Mouse (Mus musculus) kidney, adult 2 months (tissue): ENCODE data around the gene Cpz. TPM values are rescaled to one million over a fixed set of nuclear protein-coding genes. Genes with fewer than 3 reads are reported as not detected.

Experiments used
- DNase-seq: peaks from one replicate; pipeline ENCODE4 v3.0.0; 2021
- H3K27ac ChIP-seq: fragments of 200-500 bp; 2 replicates; pipeline ENCODE4 v1.5.1; 2012; ENCODE audit warnings: low read depth, low read length, control low read depth, inconsistent platforms; ENCODE audit not compliant: insufficient read depth
- H3K27me3 ChIP-seq: fragments of 200-500 bp; replicated peaks from 2 replicates; pipeline ENCODE4 v1.6.1; 2012; ENCODE audit warnings: mild to moderate bottlenecking, moderate library complexity, low read length, inconsistent platforms; ENCODE audit not compliant: control insufficient read depth, insufficient read depth
- H3K36me3 ChIP-seq: fragments of 200-500 bp; 2 replicates; pipeline ENCODE4 v1.6.1; 2012; ENCODE audit warnings: mild to moderate bottlenecking, moderate library complexity, low read length, inconsistent platforms; ENCODE audit not compliant: control insufficient read depth, insufficient read depth
- H3K4me1 ChIP-seq: fragments of 200-500 bp; 2 replicates; pipeline ENCODE4 v1.6.1; 2011; ENCODE audit warnings: low read length; ENCODE audit not compliant: control insufficient read depth, insufficient read depth
- H3K4me3 ChIP-seq: fragments of 200-500 bp; 2 replicates; pipeline ENCODE4 v1.5.1; 2011; ENCODE audit warnings: mild to moderate bottlenecking, low read depth, low read length, control low read depth; ENCODE audit not compliant: insufficient read depth
- CTCF ChIP-seq: fragments of 200-500 bp; conservative IDR thresholded peaks from 2 replicates; pipeline ENCODE4 v1.5.1; 2011; ENCODE audit warnings: low read depth, mild to moderate bottlenecking, control low read depth, low read length, moderate library complexity, mixed read lengths; ENCODE audit not compliant: insufficient read depth, insufficient read length
- POLR2A ChIP-seq: fragments of 200-500 bp; IDR thresholded peaks from one replicate; pipeline ENCODE4 v1.6.1; 2011; ENCODE audit warnings: low read depth, low read length, control low read depth
- WGBS: fragments of 180-500 bp; shearing (Covaris S2); methylation state at CpG from one replicate; pipeline ENCODE4 v1.1.7; 2018; 5-methylcytosine and 5-hydroxymethylcytosine counted together
- polyA plus RNA-seq: library from polyadenylated mRNA; depleted of rRNA; stranded (reverse); fragments of >200 nt; gene quantifications from 2 replicates; pipeline ENCODE4 v1.2.3, GENCODE M21; 2012; rRNA removed

Gene Cpz
- polyA plus RNA-seq = 1.4 and 3.0 TPM in 2 replicates

DNA sequence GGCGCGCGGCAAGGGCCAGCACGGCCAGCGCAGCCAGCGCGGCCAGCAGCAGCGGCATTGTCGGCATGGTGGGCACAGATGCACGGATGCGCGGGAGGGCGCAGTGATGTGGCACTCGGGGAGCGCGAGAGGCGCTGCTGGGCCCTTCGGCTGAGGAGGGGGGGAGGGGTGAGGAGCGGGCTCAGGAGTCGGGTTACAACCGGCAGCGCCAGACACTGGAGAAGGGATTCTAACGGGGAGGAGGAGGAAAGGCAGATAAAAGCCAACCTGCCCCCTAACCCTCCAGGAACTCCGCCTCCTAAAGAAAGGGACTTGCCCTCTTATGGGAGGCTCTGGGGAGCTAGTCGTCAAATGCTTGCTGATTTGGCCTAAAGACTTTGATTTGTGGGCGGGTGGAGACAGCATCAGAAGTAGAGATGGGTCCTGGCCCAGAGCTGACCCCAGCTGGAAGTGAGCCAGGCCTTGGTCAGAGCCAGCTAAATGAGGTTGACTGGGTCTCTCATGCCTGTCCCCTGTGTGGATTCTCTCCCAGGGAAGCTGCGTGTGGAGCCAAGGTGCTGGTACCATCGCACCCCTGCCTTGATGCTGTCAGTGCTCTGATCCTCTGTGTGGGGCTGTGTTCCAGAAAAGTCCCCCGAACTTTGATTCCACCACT, at the start of gene Cpz:
Gene Cpz (minus strand): TSS at position 230 of the 655 bp plus-strand sequence.
- Histone ChIP-seq H3K27ac (no peak within 1 kb of the TSS), H3K4me3 (no peak within 1 kb of the TSS), H3K36me3 (no peaks in the 10 kb centered on the region), H3K4me1 (no peaks in the 10 kb centered on the region), H3K27me3 (no peaks in the 10 kb centered on the region)
- no peak for DNase-seq
- WGBS = 3% methylated on average over 29 of the region's 29 CpGs
- TF ChIP-seq CTCF (no peak), POLR2A (no peak)

- DNase-seq = peak; percentile 96
- Histone ChIP-seq H3K36me3 (peaks cover 4% of the 10 kb centered on the region; the same call in 1 of the 2 replicates), H3K4me1 (peaks cover 10% of the 10 kb centered on the region), H3K27ac (peak within 1 kb of the TSS; percentile 82), H3K4me3 (peak within 1 kb of the TSS; percentile 85), H3K27me3 (no peaks in the 10 kb centered on the region)
- 3% methylated on average over 56 of the region's 56 CpGs for WGBS
- TF ChIP-seq CTCF (no peak), POLR2A (peak; percentile 89)
Observed at GRCm38 (mm10) chr5:35574653-35575599, 49.4 kb upstream of the Cpz start, which contains the start of gene Trmt44. Gene Trmt44, minus strand, starts transcription at chr5:35575070.

- 89% methylated on average over 6 of the region's 6 CpGs for WGBS
- H3K36me3 ChIP-seq = peaks cover 4% of the 10 kb centered on the region; the same call in 1 of the 2 replicates
Observed at GRCm38 (mm10) chr5:35571546-35571945, 46.0 kb upstream of the Cpz start.

DNA sequence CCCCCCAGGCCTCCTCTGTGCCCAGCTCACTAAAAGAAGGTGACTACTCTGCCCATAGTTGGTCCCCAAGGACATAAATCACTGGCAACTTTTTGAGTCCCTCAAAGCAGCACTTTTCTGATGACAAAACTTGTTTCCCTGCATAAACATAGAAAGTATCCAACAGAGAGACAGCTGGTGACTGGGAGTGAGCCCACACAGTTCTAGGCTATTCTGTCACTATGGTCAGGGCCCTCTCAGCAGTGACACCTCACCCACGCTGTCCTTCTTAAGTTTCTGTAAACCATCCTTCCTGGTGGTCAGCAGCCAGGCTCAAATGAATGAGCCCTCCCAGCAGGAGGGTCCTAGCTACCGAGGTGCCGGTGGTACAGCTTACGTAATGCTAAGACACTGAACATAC, 41.1 kb upstream of the Cpz start:
- 81% methylated on average over 4 of the region's 4 CpGs for WGBS
- H3K36me3 ChIP-seq = 0 out of 2 replicates have a peak, but pooled peaks cover 2% of the 10 kb centered on the region

More at GRCm38 (mm10) chr5:35571546-35571945, 46.0 kb upstream of the Cpz start:
- H3K4me3 ChIP-seq = no peak overlapping the region
- no peak overlapping the region for H3K27ac ChIP-seq
- DNase-seq = no peak
- H3K27me3 ChIP-seq = no peaks in the 10 kb centered on the region
- TF ChIP-seq POLR2A (no peak), CTCF (no peak)
- H3K4me1 ChIP-seq = peaks cover 6% of the 10 kb centered on the region

GRCm38 (mm10) chr5:35565217-35565616, 39.7 kb upstream of the Cpz start:
- no peaks in the 10 kb centered on the region for H3K27me3 ChIP-seq
- peak; percentile 86 for DNase-seq
- TF ChIP-seq POLR2A (no peak), CTCF (no peak)
- H3K27ac ChIP-seq = peak overlapping the region; percentile 27; the same call in 1 of the 2 replicates
- WGBS = 53% methylated on average over 9 of the region's 9 CpGs
- no peak overlapping the region for H3K4me3 ChIP-seq
- no peaks in the 10 kb centered on the region for H3K36me3 ChIP-seq
- peaks cover 4% of the 10 kb centered on the region; the same call in 1 of the 2 replicates for H3K4me1 ChIP-seq

More for the DNA sequence above, 41.1 kb upstream of the Cpz start:
- Histone ChIP-seq H3K4me1 (peaks cover 4% of the 10 kb centered on the region; the same call in 1 of the 2 replicates), H3K4me3 (no peak overlapping the region), H3K27me3 (no peaks in the 10 kb centered on the region), H3K27ac (no peak overlapping the region)
- no peak for DNase-seq
- no peak for TF ChIP-seq CTCF
- TF ChIP-seq POLR2A = no peak

GRCm38 (mm10) chr5:35563449-35563848, 38.0 kb upstream of the Cpz start:
- TF ChIP-seq CTCF = peak; percentile 90
- TF ChIP-seq POLR2A = no peak
- H3K27ac ChIP-seq = no peak overlapping the region
- H3K4me1 ChIP-seq = peaks cover 4% of the 10 kb centered on the region; the same call in 1 of the 2 replicates
- H3K27me3 ChIP-seq = no peaks in the 10 kb centered on the region
- WGBS = 5% methylated on average over 1 of the region's 1 CpGs
- no peaks in the 10 kb centered on the region for H3K36me3 ChIP-seq
- no peak overlapping the region for H3K4me3 ChIP-seq
- peak; percentile 74 for DNase-seq
